ENCODE assay signal across 9 mouse cellular contexts in the genomic region with DNA sequence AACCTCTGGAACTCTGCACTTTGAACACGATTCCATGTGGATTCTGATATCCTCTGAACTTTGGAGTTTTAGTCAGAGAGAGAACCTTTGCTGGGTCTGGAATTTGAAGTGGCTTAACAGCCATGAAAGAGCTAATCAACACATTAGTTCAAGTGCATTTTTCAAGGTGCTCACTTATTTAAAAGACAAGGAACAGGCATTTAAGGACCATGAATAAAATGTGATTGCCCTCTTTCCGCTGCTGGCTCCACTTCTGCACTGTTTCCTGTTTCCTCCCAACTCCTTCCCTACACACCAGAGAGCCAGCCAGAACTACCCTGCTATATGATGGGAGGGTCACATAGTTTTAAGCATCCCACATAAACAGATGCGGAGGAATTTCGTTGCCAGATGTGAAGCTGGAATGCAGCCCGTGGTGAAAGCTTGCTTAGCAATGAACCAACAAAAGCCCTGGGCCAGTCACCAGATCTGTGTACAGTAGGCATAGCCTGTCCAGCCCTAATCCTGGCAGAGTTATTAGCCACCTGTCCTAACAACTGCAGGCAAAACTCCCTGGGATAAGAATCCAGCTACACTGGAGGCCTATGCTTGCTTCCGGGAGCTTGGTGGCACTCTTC. TPM values are rescaled to one million over a fixed set of nuclear protein-coding genes. Genes with fewer than 3 reads are reported as not detected.
DNase-seq lines count a peak whose midpoint lies in the region; ATAC-seq and TF ChIP-seq lines count a peak whose summit lies in the region.
"Had no signal": no experiment of that assay in that cellular context is flagged by ENCODE, and none has a peak within 500 bp of the region (broad histone marks: within the 10 kb centered on the region; RNA-seq: fewer than 3 reads in every experiment).

No protein-coding gene starts in this region.

- no peaks in the 10 kb centered on the region for H3K9me3 ChIP-seq in heart, embryonic 16.5 days (replicated peaks; ENCODE audit: control insufficient read depth, low read length)
- no peaks in the 10 kb centered on the region for H3K9me3 ChIP-seq in lung, postnatal 0 days (ENCODE audit: low read length)

- no peaks in the 10 kb centered on the region for H3K79me2 ChIP-seq in heart, adult 2 months (replicated peaks; ENCODE audit: control insufficient read depth, insufficient read depth, low read length)

- no peak overlapping the region for H3K27ac ChIP-seq in heart, adult 2 months
- 0 out of 2 replicates have a peak overlapping the region, but pooled peaks have one; percentile 14 for H3K27ac ChIP-seq in heart, embryonic 16.5 days (ENCODE audit: low read length)
- peak overlapping the region; percentile 70 for H3K27ac ChIP-seq in lung, postnatal 0 days (ENCODE audit: low read length)

- no peak overlapping the region for H3K4me3 ChIP-seq in heart, adult 2 months
- no peak overlapping the region for H3K4me3 ChIP-seq in heart, embryonic 16.5 days (ENCODE audit: low read length)
- no peak overlapping the region for H3K4me3 ChIP-seq in lung, postnatal 0 days (ENCODE audit: low read depth, low read length)

- no peaks in the 10 kb centered on the region for H3K27me3 ChIP-seq in heart, adult 2 months (ENCODE audit: control insufficient read depth, insufficient read depth, low read length)
- H3K27me3 ChIP-seq in heart, embryonic 16.5 days (ENCODE audit: control insufficient read depth, insufficient read depth, low read length), result no peaks in the 10 kb centered on the region
- H3K27me3 ChIP-seq in lung, postnatal 0 days (replicated peaks; ENCODE audit: insufficient read depth, low read length), result no peaks in the 10 kb centered on the region

- WGBS in heart, adult 2 months, result 32% methylated on average over 6 of the region's 6 CpGs
- 48% methylated on average over 6 of the region's 6 CpGs for WGBS in heart, embryonic 16.5 days
- WGBS in lung, postnatal 0 days, result 16% methylated on average over 6 of the region's 6 CpGs

- intact Hi-C loops in heart, adult 2 months (cut with DNase I), result no loop called here
- intact Hi-C loops in heart, postnatal 25 days (cut with DNase I), result no loop called here

- no peak for TF ChIP-seq POLR2A in heart, adult 2 months (IDR thresholded peaks at IDR 0.05; ENCODE audit: insufficient read depth, low read depth, low read length)

- H3K4me2 ChIP-seq in heart, embryonic 16.5 days (ENCODE audit: low read depth, low read length), result no peak overlapping the region
- no peak overlapping the region for H3K4me2 ChIP-seq in lung, postnatal 0 days (replicated peaks; ENCODE audit: low read depth, low read length)

- DNase-seq in heart, adult 2 months, result peak; percentile 31 to 39
- no peak for DNase-seq in heart, postnatal 25 days (ENCODE audit: low spot score)
- peak; percentile 82 for DNase-seq in NIH3T3 (ENCODE audit: low read depth)
- peak; percentile 78 for DNase-seq in lung, postnatal 0 days (ENCODE audit: low spot score)
- DNase-seq in adrenal gland, adult 18-20 months (ENCODE audit: low spot score in 2 of 2), result no peak
- DNase-seq in ovary, adult 18-20 months (ENCODE audit: low spot score), result no peak
- no peak for DNase-seq in right cerebral cortex, adult 18-20 months
- DNase-seq: forebrain, postnatal 0 days had no signal

- no peak overlapping the region for H3K9ac ChIP-seq in heart, adult 2 months (ENCODE audit: low read depth, low read length)
- no peak overlapping the region for H3K9ac ChIP-seq in heart, embryonic 16.5 days (ENCODE audit: low read length)
- H3K9ac ChIP-seq in lung, postnatal 0 days (replicated peaks; ENCODE audit: low read depth), result no peak overlapping the region; the same call in 1 of the 2 replicates
- H3K9ac ChIP-seq: forebrain, postnatal 0 days had no signal

- ATAC-seq in heart, embryonic 16.5 days (replicated peaks; ENCODE audit: extremely low read depth, insufficient read depth, low FRiP score), result no peak; the same call in 1 of the 2 replicates
- peak; percentile 84 for ATAC-seq in lung, postnatal 0 days
- ATAC-seq: forebrain, postnatal 0 days had no signal

- TF ChIP-seq EP300 in heart, adult 2 months (IDR thresholded peaks at IDR 0.05; ENCODE audit: insufficient read depth, low read depth, low read length), result no peak
- peak; percentile 52; the same call in 1 of the 2 replicates for TF ChIP-seq EP300 in lung, postnatal 0 days (IDR thresholded peaks at IDR 0.05)

- peaks cover 8% of the 10 kb centered on the region for H3K4me1 ChIP-seq in heart, adult 2 months (ENCODE audit: control insufficient read depth, insufficient read depth, low read length)
- H3K4me1 ChIP-seq in heart, embryonic 16.5 days (ENCODE audit: control insufficient read depth, insufficient read depth, low read length), result peaks cover 23% of the 10 kb centered on the region
- peaks cover 6% of the 10 kb centered on the region; the same call in 1 of the 2 replicates for H3K4me1 ChIP-seq in lung, postnatal 0 days (ENCODE audit: insufficient read depth, low read depth, low read length)

- TF ChIP-seq CTCF in heart, adult 2 months (IDR thresholded peaks at IDR 0.05), result no peak
- TF ChIP-seq CTCF in lung, postnatal 0 days (IDR thresholded peaks at IDR 0.05), result no peak

- H3K36me3 ChIP-seq in heart, adult 2 months (ENCODE audit: control insufficient read depth, insufficient read depth, low read length), result no peaks in the 10 kb centered on the region
- H3K36me3 ChIP-seq in heart, embryonic 16.5 days (ENCODE audit: control insufficient read depth, insufficient read depth), result peaks cover 23% of the 10 kb centered on the region
- no peaks in the 10 kb centered on the region for H3K36me3 ChIP-seq in lung, postnatal 0 days (ENCODE audit: insufficient read depth, low read length)

RNA-seq across cellular contexts. Expression of a gene that starts 5.4 kb away (rescaled TPM):
- total RNA-seq in heart, adult 2 months (2021), result 10 to 100 TPM; 12.4 to 14.0 TPM
- 5.5 and 12.2 TPM in 2 replicates for polyA plus RNA-seq in heart, adult 2 months (2012; rRNA removed)
- 10 to 100 TPM; 10.8 to 12.7 TPM for total RNA-seq in heart, postnatal 25 days (2021)
- polyA plus RNA-seq in heart, embryonic 16.5 days (2015; fragmentation: Nextera tagmentation; extraction: Ambion mirVana), result 1.7 and 2.3 TPM in 2 replicates
- polyA plus RNA-seq in lung, postnatal 0 days (2015; fragmentation: Nextera tagmentation; extraction: Ambion mirVana), result 2.1 and 2.4 TPM in 2 replicates
- 10 to 100 TPM; 27.2 to 29.1 TPM for total RNA-seq in adrenal gland, adult 18-20 months (2021)

RNA-seq across cellular contexts. Expression of a gene that starts 20.2 kb away (rescaled TPM):
- under 1 TPM; 0.50 to 0.73 TPM for total RNA-seq in heart, adult 2 months (2021)
- polyA plus RNA-seq in heart, adult 2 months (2012; rRNA removed), result 0.57 and 0.70 TPM in 2 replicates
- total RNA-seq in heart, postnatal 25 days (2021), result 1 to 10 TPM in 1 of 2 experiments, under 1 TPM in 1; 0.88 to 1.3 TPM
- 21.1 and 21.8 TPM in 2 replicates for polyA plus RNA-seq in heart, embryonic 16.5 days (2015; fragmentation: Nextera tagmentation; extraction: Ambion mirVana)
- 5.0 and 5.7 TPM in 2 replicates for polyA plus RNA-seq in lung, postnatal 0 days (2015; fragmentation: Nextera tagmentation; extraction: Ambion mirVana)
- 1 to 10 TPM; 2.8 to 2.9 TPM for total RNA-seq in adrenal gland, adult 18-20 months (2021)

Comparison
In these comparisons a context has a peak if more than half of its experiments do, and no peak if none do; other contexts are left out.
1. DNase-seq: peak in heart, adult 2 months (2 of 2), NIH3T3 (single experiment) and lung, postnatal 0 days (single experiment); none in heart, postnatal 25 days (single experiment), adrenal gland, adult 18-20 months (0 of 2), ovary, adult 18-20 months (single experiment) and right cerebral cortex, adult 18-20 months (single experiment).